18 mouse cellular contexts compared by ENCODE assay signal in the genomic region with DNA sequence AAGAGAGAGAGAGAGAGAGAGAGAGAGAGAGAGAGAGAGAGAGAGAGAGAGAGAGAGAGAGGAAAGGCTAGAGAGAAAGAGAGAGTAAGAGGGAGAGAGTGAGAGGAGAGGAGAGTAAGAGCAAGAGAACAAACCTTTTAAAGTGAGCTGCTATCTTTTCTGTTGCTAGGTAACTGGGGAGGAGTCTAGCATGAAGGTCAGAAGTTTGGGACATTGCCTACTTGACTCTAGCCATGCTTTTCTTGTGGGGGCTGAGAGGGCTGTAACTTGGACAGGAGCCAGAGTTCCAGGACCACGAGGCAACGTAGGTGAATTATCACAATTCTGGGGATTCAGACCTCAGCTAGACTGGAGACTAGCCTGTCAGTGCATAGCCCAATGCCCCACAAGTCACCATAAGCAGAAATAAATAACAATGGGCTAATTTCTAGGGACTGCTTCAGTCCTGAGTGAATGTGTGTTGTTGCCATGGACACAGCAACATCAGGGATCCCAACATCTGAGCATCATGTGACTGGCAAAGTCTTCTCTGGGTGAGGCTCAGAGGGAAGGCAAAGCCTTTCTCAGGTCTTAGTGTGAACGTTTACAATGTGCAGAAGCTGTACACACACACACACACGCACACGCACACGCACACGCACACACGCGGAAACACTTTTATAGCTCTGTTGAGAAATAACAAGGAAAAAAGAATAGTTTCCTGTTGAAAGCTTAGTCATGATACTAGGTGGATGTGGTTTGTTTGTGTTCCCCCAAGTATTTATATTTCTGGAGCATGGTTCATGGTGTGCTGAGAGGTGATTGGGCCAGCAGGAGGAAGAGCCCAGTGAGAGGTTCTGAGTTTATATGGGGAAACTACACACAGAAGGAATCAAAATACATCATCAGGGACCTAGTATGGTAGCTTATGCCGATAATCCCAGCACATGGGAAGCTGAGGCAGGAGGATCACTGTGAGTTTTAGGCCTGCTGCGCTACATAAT. TPM values are rescaled to one million over a fixed set of nuclear protein-coding genes. Genes with fewer than 3 reads are reported as not detected.
DNase-seq lines count a peak whose midpoint lies in the region; ATAC-seq and TF ChIP-seq lines count a peak whose summit lies in the region.
"Had no signal": no experiment of that assay in that cellular context is flagged by ENCODE, and none has a peak within 500 bp of the region (broad histone marks: within the 10 kb centered on the region; RNA-seq: fewer than 3 reads in every experiment).

No protein-coding gene starts in this region.

- peak overlapping the region; percentile 29; the same call in 1 of the 2 replicates for H3K4me2 ChIP-seq in heart, embryonic 11.5 days
- no peak overlapping the region for H3K4me2 ChIP-seq in lung, postnatal 0 days (replicated peaks; ENCODE audit: low read depth, low read length)
- no peak overlapping the region for H3K4me2 ChIP-seq in intestine, postnatal 0 days (replicated peaks; ENCODE audit: low read depth)
- no peak overlapping the region for H3K4me2 ChIP-seq in stomach, postnatal 0 days (replicated peaks; ENCODE audit: low read depth)
- H3K4me2 ChIP-seq: neural tube, embryonic 13.5 days had no signal

- peak overlapping the region; percentile 57 for H3K27ac ChIP-seq in heart, embryonic 11.5 days (ENCODE audit: low read depth, low read length)
- no peak overlapping the region for H3K27ac ChIP-seq in lung, postnatal 0 days (ENCODE audit: low read length)
- peak overlapping the region; percentile 3; the same call in 1 of the 2 replicates for H3K27ac ChIP-seq in intestine, postnatal 0 days (ENCODE audit: low read depth, low read length)
- no peak overlapping the region for H3K27ac ChIP-seq in stomach, postnatal 0 days (replicated peaks)
- H3K27ac ChIP-seq: macrophage; neural tube, embryonic 13.5 days had no signal

- no peak overlapping the region for H3K9ac ChIP-seq in heart, embryonic 11.5 days (ENCODE audit: low read depth, low read length)
- H3K9ac ChIP-seq in lung, postnatal 0 days (replicated peaks; ENCODE audit: low read depth), result no peak overlapping the region
- no peak overlapping the region for H3K9ac ChIP-seq in intestine, postnatal 0 days (ENCODE audit: low read depth, low read length)
- H3K9ac ChIP-seq in stomach, postnatal 0 days (ENCODE audit: low read length), result no peak overlapping the region
- H3K9ac ChIP-seq: neural tube, embryonic 13.5 days had no signal

- H3K4me1 ChIP-seq in heart, embryonic 11.5 days (ENCODE audit: control insufficient read depth, insufficient read depth, low read length), result 0 out of 2 replicates have a peak, but pooled peaks cover 4% of the 10 kb centered on the region
- H3K4me1 ChIP-seq in lung, postnatal 0 days (ENCODE audit: insufficient read depth, low read depth, low read length), result no peaks in the 10 kb centered on the region
- no peaks in the 10 kb centered on the region for H3K4me1 ChIP-seq in intestine, postnatal 0 days (replicated peaks; ENCODE audit: control insufficient read depth, insufficient read depth, low read length)
- H3K4me1 ChIP-seq in stomach, postnatal 0 days (replicated peaks; ENCODE audit: control insufficient read depth, insufficient read depth), result no peaks in the 10 kb centered on the region
- H3K4me1 ChIP-seq: neural tube, embryonic 13.5 days had no signal

- 74% methylated on average over 11 of the region's 11 CpGs for WGBS in heart, embryonic 11.5 days (ENCODE audit: insufficient replicate concordance)
- WGBS in lung, postnatal 0 days, result 66% methylated on average over 11 of the region's 11 CpGs
- WGBS in intestine, postnatal 0 days, result 64% methylated on average over 11 of the region's 11 CpGs
- WGBS in stomach, postnatal 0 days, result 71% methylated on average over 11 of the region's 11 CpGs

- no peaks in the 10 kb centered on the region for H3K36me3 ChIP-seq in heart, embryonic 11.5 days (ENCODE audit: control insufficient read depth, insufficient read depth, low read length)
- H3K36me3 ChIP-seq in lung, postnatal 0 days (ENCODE audit: insufficient read depth, low read length), result no peaks in the 10 kb centered on the region
- no peaks in the 10 kb centered on the region for H3K36me3 ChIP-seq in intestine, postnatal 0 days (ENCODE audit: control insufficient read depth, insufficient read depth)
- H3K36me3 ChIP-seq in stomach, postnatal 0 days (ENCODE audit: control insufficient read depth, insufficient read depth, low read length), result no peaks in the 10 kb centered on the region
- H3K36me3 ChIP-seq: neural tube, embryonic 13.5 days had no signal

- TF ChIP-seq CTCF in lung, postnatal 0 days (IDR thresholded peaks at IDR 0.05), result no peak
- no peak for TF ChIP-seq CTCF in intestine, postnatal 0 days (IDR thresholded peaks at IDR 0.05; ENCODE audit: low read depth)
- no peak for TF ChIP-seq CTCF in stomach, postnatal 0 days (IDR thresholded peaks at IDR 0.05; ENCODE audit: low read depth)

- DNase-seq in heart, adult 9 months (ENCODE audit: low spot score in 2 of 2), result no peak
- peak; percentile 37 for DNase-seq in lung, postnatal 0 days (ENCODE audit: low spot score)
- no peak for DNase-seq in lung, postnatal 14 days
- peak; percentile 31 for DNase-seq in stomach, postnatal 0 days (ENCODE audit: low spot score)
- no peak for DNase-seq in yolk sac, embryonic 10.5 days (ENCODE audit: low spot score)
- no peak for DNase-seq in spleen, postnatal 4 days (ENCODE audit: low spot score in 2 of 2)
- DNase-seq: adrenal gland, postnatal 25 days; cerebellum, adult 11-12 months; gastrocnemius, postnatal 10 days; liver; retina, postnatal 1 day; spleen, adult 18-20 months; thymus, postnatal 4 days had no signal

- TF ChIP-seq EP300 in lung, postnatal 0 days (IDR thresholded peaks at IDR 0.05), result no peak
- TF ChIP-seq EP300 in stomach, postnatal 0 days (optimal IDR thresholded peaks at IDR 0.05), result no peak

- H3K4me3 ChIP-seq in heart, embryonic 11.5 days (ENCODE audit: low read depth, low read length), result no peak overlapping the region
- no peak overlapping the region for H3K4me3 ChIP-seq in lung, postnatal 0 days (ENCODE audit: low read depth, low read length)
- no peak overlapping the region for H3K4me3 ChIP-seq in intestine, postnatal 0 days (ENCODE audit: low read depth, low read length)
- H3K4me3 ChIP-seq in stomach, postnatal 0 days (ENCODE audit: low read depth, low read length), result no peak overlapping the region
- H3K4me3 ChIP-seq: neural tube, embryonic 13.5 days had no signal

- no peaks in the 10 kb centered on the region for H3K9me3 ChIP-seq in heart, embryonic 11.5 days (replicated peaks; ENCODE audit: control insufficient read depth, low read length)
- H3K9me3 ChIP-seq in lung, postnatal 0 days (ENCODE audit: low read length), result no peaks in the 10 kb centered on the region
- H3K9me3 ChIP-seq in intestine, postnatal 0 days (ENCODE audit: control insufficient read depth), result no peaks in the 10 kb centered on the region
- no peaks in the 10 kb centered on the region for H3K9me3 ChIP-seq in stomach, postnatal 0 days (ENCODE audit: control insufficient read depth, low read length)
- H3K9me3 ChIP-seq: neural tube, embryonic 13.5 days had no signal

- ATAC-seq in heart, embryonic 11.5 days (replicated peaks; ENCODE audit: insufficient number of reproducible peaks, low FRiP score, low TSS enrichment), result 0 out of 2 replicates have a peak, but pooled peaks have one; percentile 59
- peak; percentile 77 for ATAC-seq in lung, postnatal 0 days
- peak; percentile 76 for ATAC-seq in intestine, postnatal 0 days
- ATAC-seq in stomach, postnatal 0 days (ENCODE audit: low FRiP score, low TSS enrichment), result peak; percentile 77

- H3K27me3 ChIP-seq in heart, embryonic 11.5 days (ENCODE audit: control insufficient read depth, insufficient read depth, low read length), result no peaks in the 10 kb centered on the region
- H3K27me3 ChIP-seq in lung, postnatal 0 days (replicated peaks; ENCODE audit: insufficient read depth, low read length), result no peaks in the 10 kb centered on the region
- no peaks in the 10 kb centered on the region for H3K27me3 ChIP-seq in intestine, postnatal 0 days (replicated peaks; ENCODE audit: control insufficient read depth, insufficient read depth, low read length)
- no peaks in the 10 kb centered on the region for H3K27me3 ChIP-seq in stomach, postnatal 0 days (ENCODE audit: control insufficient read depth, insufficient read depth, low read length)
- H3K27me3 ChIP-seq: neural tube, embryonic 13.5 days had no signal

RNA-seq across cellular contexts. Expression of a gene that starts 5.3 kb away (rescaled TPM):
- not detected in 2 replicates for polyA plus RNA-seq in heart, embryonic 11.5 days (2014; fragmentation: Nextera tagmentation; extraction: Ambion mirVana)
- polyA plus RNA-seq in lung, postnatal 0 days (2015; fragmentation: Nextera tagmentation; extraction: Ambion mirVana), result 1.7 and 1.8 TPM in 2 replicates
- polyA plus RNA-seq in intestine, postnatal 0 days (2015; fragmentation: Nextera tagmentation; extraction: Ambion mirVana), result 0.37 and 0.44 TPM in 2 replicates
- polyA plus RNA-seq in stomach, postnatal 0 days (2015; fragmentation: Nextera tagmentation; extraction: Ambion mirVana), result 0.21 and 0.33 TPM in 2 replicates
- polyA plus RNA-seq: neural tube, embryonic 13.5 days had no signal

RNA-seq across cellular contexts. Expression of a gene that starts 18.6 kb away (rescaled TPM):
- polyA plus RNA-seq in heart, embryonic 11.5 days (2014; fragmentation: Nextera tagmentation; extraction: Ambion mirVana), result not detected in 2 replicates
- not detected in 2 replicates for polyA plus RNA-seq in lung, postnatal 0 days (2015; fragmentation: Nextera tagmentation; extraction: Ambion mirVana)
- 2.5 and 3.0 TPM in 2 replicates for polyA plus RNA-seq in intestine, postnatal 0 days (2015; fragmentation: Nextera tagmentation; extraction: Ambion mirVana)
- 0.25 and 0.33 TPM in 2 replicates for polyA plus RNA-seq in stomach, postnatal 0 days (2015; fragmentation: Nextera tagmentation; extraction: Ambion mirVana)
- polyA plus RNA-seq: intestine, embryonic 14.5 days; macrophage; neural tube, embryonic 13.5 days had no signal

RNA-seq across cellular contexts. Expression of a gene that starts 50.4 kb away (rescaled TPM):
- polyA plus RNA-seq in heart, embryonic 11.5 days (2014; fragmentation: Nextera tagmentation; extraction: Ambion mirVana), result 12.3 and 12.7 TPM in 2 replicates
- 13.7 and 14.8 TPM in 2 replicates for polyA plus RNA-seq in lung, postnatal 0 days (2015; fragmentation: Nextera tagmentation; extraction: Ambion mirVana)
- 15.4 and 16.1 TPM in 2 replicates for polyA plus RNA-seq in intestine, postnatal 0 days (2015; fragmentation: Nextera tagmentation; extraction: Ambion mirVana)
- 11.1 and 11.2 TPM in 2 replicates for polyA plus RNA-seq in stomach, postnatal 0 days (2015; fragmentation: Nextera tagmentation; extraction: Ambion mirVana)

RNA-seq across cellular contexts. Expression of a gene that starts 53.6 kb away (rescaled TPM):
- polyA plus RNA-seq in heart, embryonic 11.5 days (2014; fragmentation: Nextera tagmentation; extraction: Ambion mirVana), result not detected in 2 replicates
- polyA plus RNA-seq in lung, postnatal 0 days (2015; fragmentation: Nextera tagmentation; extraction: Ambion mirVana), result 0.55 and 0.84 TPM in 2 replicates
- polyA plus RNA-seq in intestine, postnatal 0 days (2015; fragmentation: Nextera tagmentation; extraction: Ambion mirVana), result 0.18 and 0.55 TPM in 2 replicates
- 0.13 and 0.18 TPM in 2 replicates for polyA plus RNA-seq in stomach, postnatal 0 days (2015; fragmentation: Nextera tagmentation; extraction: Ambion mirVana)

Comparison
In these comparisons a context has a peak if more than half of its experiments do, and no peak if none do; other contexts are left out.
1. DNase-seq: peak in lung, postnatal 0 days (single experiment) and stomach, postnatal 0 days (single experiment); none in heart, adult 9 months (0 of 2), lung, postnatal 14 days (single experiment), yolk sac, embryonic 10.5 days (single experiment) and spleen, postnatal 4 days (0 of 2).
2. H3K27ac ChIP-seq: peak in heart, embryonic 11.5 days (single experiment) and intestine, postnatal 0 days (single experiment); none in lung, postnatal 0 days (single experiment) and stomach, postnatal 0 days (single experiment).
3. Peak in every context shown above with its lines, with median percentiles within 50 percentile points of each other: ATAC-seq.